Mouse (Mus musculus) olfactory bulb, adult 2 months (tissue): ENCODE data around the gene Nat8f6.
"Not testable (repeated sequence)": the region's sequence is repeated elsewhere in the genome, so short reads cannot be mapped to it uniquely, and the experiment has no call there.

ENCODE experiments used
- CTCF ChIP-seq: fragments of 200-500 bp; IDR thresholded peaks from 2 replicates; pipeline ENCODE4 v1.5.1; 2012; ENCODE audit warnings: low read depth, mild to moderate bottlenecking, low read length, moderate library complexity; ENCODE audit not compliant: insufficient read depth
- POLR2A ChIP-seq: fragments of 200-500 bp; IDR thresholded peaks from 2 replicates; pipeline ENCODE4 v1.6.1; 2012; ENCODE audit warnings: mild to moderate bottlenecking, low read depth, low read length, moderate library complexity; ENCODE audit not compliant: insufficient read depth

DNA sequence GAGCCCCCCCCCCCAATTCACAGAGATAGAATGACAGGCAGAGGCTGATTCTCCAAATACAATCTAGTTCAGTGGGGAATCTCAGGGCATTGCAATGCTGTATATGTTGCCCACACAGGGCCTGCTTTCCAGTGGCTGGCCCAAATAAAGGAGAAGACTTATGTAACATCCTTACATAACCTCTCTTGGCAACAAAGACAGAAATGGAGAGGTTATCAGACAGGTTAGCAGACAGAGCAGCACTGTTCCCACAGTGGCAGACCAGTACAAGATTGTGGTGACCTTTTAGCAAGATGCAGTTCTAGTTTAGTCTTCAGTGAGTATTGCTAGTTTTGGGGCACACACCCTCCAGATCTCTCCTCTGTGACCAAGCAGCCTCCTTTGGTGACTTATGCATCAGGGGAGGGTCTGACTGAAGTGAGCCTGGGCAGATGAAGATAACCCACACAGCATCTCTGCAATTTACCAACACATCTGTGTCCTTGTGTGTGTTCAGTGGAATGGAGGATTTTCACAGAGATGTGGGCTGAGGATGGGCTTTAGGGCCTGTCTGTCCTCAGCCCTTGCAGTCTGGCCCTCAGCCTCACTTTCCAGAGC lies 13.8 kb upstream of the Nat8f6 start:
- TF ChIP-seq POLR2A, CTCF: not testable (repeated sequence)
